Mouse (Mus musculus): ENCODE measurements around the gene Cyth1.

DNA sequence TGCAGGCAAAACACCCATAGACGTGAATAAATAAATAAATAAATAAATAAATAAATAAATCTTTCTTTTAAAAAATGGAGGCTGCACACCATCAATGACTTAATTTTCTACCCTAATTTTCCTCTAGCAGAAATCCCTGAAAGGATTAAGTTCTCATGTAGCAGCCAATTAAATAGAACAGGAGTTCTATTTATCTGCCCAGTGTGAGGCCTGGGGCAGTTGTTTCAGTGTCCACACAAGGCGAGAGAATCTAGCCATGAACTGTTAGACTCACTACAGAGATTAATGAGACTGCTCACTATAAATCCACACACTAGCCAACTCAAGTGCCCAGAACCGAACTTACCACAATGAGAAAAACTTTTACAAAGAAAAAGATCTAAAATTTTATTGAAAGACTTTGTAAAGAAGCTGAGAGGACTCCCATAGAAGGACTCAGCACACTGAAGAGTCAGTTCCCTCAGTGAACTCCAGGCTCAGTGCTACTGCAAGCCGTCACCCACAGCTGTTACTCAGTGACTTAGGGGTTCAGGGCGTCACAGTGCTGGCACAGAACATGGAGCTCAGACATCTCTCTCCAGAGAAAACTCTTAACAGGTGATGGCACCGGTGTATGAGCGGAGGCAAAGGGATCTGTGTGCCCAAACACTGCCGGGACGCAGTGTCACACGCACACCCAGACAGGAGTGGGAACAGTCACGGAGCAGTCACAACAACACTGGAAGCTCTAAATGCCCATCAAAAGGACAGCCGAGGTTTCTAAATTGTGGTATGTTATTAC is 23.1 kb downstream of the Cyth1 start:
- no peak for TF ChIP-seq CTCF (IDR thresholded peaks at IDR 0.05)
- TF ChIP-seq POLR2A (IDR thresholded peaks at IDR 0.05; ENCODE audit: insufficient read depth, low read depth, low read length), result no peak
